Mouse (Mus musculus) gonadal fat pad, adult 2 months (tissue): ENCODE measurements around the gene Ifnab. TPM values are rescaled to one million over a fixed set of nuclear protein-coding genes. Genes with fewer than 3 reads are reported as not detected.

Experiments
- DNase-seq: peaks from one replicate; pipeline ENCODE4 v3.0.0-alpha.2; 2012; ENCODE audit warnings: low read depth
- polyA plus RNA-seq: library from polyadenylated mRNA; depleted of rRNA; stranded (reverse); fragments of >200 nt; gene quantifications from 2 replicates; pipeline ENCODE4 v1.2.3, GENCODE M21; 2012; rRNA removed

The Ifnab gene
- not detected in 2 replicates for polyA plus RNA-seq

DNA sequence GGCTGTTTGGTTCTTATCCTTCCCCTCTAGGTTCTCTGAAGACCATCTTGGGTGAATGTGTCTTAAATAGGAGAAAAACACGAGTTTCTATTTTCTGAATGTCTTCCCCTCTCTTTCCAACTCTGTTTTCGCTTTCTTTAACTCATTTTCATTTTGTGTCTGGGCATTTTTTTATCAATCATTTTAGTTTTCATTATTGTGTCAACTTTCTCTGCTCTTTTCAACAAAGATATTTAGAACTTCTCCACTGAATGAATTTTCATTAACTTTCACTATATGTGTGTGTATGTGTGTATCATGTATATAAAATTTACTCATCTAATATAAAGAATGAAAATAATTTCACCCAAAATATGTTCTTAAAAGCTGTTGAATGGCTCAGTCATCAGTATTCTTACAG lies at the start of gene Ifnab:
Gene Ifnab (minus strand): TSS at position 101 of the 400 bp plus-strand sequence.
- DNase-seq, result no peak

GRCm38 (mm10) chr4:88739036-88739435 lies 47.9 kb upstream of the Ifnab start:
- DNase-seq, result no peak

DNA sequence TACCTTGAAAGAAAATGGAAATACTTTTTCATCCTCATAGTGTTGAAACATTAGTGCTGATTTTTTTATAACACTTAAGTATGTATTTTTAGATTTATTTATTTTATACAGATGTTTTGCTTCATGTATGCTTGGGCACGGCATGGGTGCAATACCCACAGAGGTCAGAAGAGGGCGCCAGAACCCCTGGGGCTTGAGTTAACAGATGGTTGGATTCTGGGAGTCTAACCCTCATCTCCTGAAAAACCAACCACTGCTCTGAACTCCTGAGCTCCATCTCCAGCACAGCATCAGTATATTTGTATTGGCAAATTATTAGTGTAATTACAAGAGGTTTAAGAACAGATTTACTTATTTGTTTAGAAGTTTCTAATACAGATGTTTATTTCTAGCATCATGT lies 47.3 kb upstream of the Ifnab start:
- DNase-seq, result no peak

GRCm38 (mm10) chr4:88727324-88727723 lies 36.2 kb upstream of the Ifnab start:
- no peak for DNase-seq

GRCm38 (mm10) chr4:88726727-88727126 lies 35.6 kb upstream of the Ifnab start:
- no peak for DNase-seq

DNA sequence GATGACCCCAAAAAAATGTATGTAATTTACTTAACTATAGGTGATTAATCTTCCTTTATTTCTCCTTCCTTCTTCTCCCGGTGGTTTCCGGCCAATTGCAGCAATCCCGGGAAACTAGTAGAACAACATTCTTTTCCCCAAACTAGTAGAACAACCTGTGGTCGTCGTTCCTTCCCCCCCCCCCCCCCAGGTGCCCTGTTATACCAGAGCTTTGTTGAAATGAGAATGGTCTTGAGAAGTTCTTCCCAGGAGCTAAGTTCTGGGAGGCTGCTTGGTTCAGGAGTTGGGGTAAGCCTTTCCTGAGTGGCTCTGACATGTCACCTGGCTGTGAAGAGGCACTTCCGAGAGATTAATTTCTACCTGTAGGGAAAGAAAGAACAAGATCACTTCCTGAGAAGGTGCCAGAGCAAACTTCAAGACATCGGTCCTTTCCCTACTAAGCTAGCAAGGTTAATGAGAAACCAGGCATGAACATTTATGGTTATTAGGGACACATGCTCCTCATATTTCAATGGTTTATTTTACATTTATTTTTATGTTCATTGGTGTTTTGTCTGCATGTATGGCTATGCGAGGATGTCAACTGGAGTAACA lies 32.4 kb upstream of the Ifnab start:
- DNase-seq, result no peak

DNA sequence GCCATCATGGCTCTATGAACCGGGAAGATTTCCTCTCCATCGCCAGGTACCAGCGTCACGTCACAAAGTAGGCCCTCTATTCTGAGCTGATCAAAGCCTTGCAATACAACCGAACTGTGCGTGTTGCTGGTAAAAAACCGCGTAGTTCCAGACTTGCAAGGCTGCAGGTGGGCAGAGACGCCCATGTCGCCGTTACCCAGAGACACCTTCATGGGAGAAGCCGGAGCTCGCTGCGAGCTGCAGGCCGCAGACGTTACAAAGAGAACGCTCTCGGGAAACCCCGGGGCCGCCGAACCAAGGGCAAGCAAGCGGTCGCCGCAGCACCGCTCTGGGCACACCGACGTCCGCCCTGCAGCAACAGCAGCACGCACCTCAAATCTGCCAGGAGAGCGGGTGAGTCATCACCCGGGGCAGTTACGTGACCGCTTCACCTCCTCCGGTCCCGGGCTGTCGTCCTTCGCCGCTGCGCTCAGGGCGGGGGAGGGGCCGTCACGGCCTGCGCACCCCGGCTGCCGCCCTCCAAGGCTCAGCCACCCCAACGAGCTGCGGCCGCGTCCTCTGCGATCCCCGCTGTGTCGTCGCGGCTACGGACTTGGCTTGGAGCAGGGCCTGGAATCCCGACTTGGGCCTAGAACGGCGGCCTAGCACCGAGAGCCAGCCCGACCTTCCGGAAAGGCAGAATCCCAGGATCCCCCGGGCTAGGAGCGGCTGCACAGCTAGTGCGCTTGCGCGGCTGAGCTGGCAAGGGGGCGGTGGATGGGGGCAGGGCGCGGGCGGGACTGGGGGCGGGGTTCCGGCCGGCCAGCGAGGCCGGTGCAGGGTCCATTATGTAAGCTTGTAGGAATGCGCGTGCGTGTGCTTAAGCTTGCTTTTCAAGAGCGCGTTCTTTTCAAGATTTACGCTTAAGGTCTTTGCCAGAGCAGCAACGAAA lies 30.9 kb upstream of the Ifnab start, which contains the start of the genes Gm26566 and Klhl9:
Gene Gm26566 (plus strand): TSS at position 15 of the 931 bp plus-strand sequence.
Gene Klhl9 (minus strand): TSS at position 675 of the 931 bp plus-strand sequence.
- DNase-seq, result no peak

- DNase-seq, result no peak
Measured at GRCm38 (mm10) chr4:88718715-88719114, 27.6 kb upstream of the Ifnab start.

DNA sequence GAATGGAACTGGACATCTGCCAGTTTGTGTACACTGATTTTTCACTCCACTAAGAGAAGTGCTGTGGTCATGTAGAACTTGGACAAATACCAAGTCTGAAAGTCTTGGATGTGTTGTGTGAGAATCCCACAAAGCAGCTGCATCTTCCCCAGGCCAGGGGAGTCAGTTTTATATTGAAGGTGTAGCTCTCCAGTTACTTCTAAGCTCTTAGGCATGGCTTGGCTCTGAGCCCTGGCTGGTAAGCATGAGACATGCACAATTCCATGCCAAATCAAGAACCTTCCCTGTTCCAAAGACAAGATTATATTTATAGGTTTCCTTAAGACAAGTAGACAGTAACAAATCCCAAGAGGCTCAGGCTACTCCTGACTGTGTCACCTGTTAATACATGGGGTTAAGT lies 23.9 kb upstream of the Ifnab start:
- DNase-seq, result no peak

DNA sequence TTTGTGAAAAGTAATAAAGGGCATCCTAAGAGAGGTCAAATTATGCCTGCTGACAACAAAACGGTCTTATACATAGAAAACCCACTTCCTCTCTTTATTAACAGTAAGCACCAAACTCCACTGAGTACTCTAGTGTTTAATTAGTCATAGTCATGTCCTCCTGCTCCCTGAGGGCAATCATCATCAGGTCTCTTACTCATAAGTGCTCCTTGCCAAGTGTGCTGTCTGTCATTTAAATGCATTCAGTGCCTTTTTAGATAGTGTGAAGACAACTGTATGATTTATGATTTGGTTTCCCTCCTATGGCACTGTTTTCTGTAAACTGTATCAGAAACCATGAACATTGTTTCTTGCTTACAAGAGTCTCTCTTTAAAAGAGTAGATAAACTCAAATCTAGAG lies 23.1 kb upstream of the Ifnab start:
- DNase-seq, result no peak

DNA sequence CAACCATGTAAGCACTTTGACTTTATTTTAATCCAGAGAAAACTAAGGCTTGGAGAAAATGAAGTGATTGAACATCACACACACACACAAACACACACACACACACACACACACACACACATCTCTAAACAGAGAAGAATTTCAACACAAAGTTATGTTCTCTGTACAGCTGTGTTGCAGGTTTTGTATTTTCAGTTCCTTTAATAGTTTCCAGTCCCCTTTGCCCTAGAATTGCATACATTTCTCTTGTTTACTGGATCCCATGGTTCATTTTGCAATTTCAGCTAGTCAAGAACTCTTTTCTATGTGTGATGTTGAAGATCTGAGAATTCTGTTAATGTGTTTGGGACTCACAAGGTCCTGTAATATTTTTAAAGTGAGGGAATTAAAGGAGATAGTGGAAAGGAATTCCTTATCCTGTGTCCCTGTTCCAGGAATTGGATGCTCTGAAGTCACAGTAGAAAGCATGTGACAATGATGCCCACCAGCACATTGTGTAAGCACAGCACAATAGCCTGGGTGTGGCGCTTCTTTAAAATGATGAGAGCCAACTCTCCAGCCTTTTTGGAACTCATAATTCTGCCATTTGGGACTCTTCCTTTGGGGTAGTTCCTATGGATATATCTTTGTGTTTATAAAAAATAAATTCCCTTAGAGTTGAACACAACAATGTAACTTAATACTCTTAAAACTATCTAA lies 16.1 kb upstream of the Ifnab start:
- DNase-seq, result no peak

DNA sequence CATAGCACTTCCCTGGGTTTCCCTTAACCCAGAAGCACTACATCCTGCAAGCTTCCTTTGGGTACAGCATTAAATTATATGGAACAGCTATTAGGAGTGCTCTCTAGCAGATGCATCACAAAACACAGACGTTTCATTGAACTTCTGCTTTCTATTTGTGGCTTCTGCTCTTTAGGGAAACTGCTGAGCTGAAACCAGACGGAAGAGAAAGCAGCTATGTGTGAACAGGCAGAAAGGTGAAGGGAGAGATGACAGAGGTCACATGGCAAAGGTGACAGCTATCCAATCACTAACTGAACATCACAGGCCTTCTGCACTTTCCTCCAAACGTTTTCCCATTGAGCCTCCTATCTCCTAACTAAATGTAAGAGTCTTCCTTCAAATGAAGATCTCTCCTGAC lies 14.8 kb upstream of the Ifnab start:
- DNase-seq, result no peak

DNA sequence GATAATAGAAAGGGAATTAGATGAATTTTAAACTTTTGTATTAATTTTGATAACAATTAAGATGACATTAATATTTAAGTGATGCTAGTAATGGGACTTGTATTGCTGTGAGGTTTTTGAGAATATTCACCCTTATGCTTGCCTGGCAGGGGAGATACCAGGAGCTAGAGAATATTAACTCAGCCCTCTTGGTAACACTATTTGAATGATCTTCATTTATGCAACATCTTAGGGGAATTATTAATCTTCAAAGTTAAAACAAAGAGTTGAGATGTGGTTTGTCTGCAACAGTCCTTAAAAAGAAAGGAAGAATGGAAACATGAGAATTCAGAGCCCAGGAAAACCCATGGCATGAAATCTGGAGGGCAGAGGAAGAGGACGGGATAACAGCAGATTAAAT lies 8.1 kb upstream of the Ifnab start:
- no peak for DNase-seq

DNA sequence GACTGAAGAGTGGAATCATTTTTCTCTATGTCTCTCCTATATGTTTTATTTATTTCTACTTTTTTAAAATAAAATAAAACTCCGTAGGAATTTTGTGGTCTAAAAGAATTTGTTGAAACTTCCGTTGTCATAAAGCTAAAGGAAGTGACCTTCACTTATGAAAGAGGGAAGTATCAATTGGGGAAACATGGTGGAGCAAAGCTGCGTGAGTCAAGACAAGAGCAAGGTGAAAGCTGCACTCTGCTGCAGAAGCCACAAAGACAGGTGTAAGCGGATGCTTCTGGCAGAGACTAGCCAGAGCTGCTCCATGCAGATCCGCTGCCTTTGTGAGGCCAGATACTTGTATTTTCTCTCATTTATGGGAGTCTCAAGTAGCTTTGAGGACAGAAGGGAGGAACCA lies 7.6 kb upstream of the Ifnab start:
- DNase-seq, result no peak

GRCm38 (mm10) chr4:88697753-88698152 lies 6.6 kb upstream of the Ifnab start:
- no peak for DNase-seq

- DNase-seq, result no peak
Measured at GRCm38 (mm10) chr4:88697108-88697507, 5.9 kb upstream of the Ifnab start.

- DNase-seq, result no peak
Measured at GRCm38 (mm10) chr4:88696237-88696884, 5.2 kb upstream of the Ifnab start.

DNA sequence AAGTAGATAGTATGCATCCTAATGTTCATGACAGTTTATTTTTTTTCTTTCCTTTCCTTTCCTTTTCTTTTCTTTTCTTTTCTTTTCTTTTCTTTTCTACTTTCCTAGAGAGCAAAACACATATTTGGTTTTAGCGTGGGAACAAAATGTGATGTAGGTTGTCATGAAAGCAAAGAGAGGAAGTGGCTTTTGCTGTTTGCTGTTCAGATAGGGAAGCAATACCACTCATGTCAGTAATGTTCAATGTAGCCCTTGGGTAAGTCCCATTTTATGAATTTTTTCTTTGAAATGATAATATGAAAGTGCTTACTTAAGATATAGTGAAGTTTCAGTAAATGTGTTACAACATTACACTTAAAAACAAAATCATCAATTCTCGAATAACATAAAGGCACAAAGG lies 2.2 kb upstream of the Ifnab start:
- DNase-seq, result no peak

DNA sequence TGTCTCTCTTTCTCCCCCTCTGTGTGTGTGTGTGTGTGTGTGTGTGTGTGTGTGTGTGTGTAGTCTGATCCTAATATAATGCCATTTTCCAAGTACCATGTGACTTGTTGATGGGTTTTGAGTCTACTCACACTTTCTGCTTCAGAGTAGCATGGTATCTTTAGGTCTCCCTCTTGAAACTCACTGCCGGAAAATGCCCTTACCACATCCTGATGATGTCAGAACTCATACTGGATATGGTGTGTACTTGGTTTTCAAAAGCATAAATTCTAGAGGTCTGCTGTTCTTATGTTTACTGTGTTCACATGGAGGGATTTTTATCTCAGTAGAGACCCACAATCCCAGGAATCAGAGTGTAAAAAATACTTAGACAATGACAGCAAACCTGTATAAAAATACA lies 1.4 kb upstream of the Ifnab start:
- no peak for DNase-seq

DNA sequence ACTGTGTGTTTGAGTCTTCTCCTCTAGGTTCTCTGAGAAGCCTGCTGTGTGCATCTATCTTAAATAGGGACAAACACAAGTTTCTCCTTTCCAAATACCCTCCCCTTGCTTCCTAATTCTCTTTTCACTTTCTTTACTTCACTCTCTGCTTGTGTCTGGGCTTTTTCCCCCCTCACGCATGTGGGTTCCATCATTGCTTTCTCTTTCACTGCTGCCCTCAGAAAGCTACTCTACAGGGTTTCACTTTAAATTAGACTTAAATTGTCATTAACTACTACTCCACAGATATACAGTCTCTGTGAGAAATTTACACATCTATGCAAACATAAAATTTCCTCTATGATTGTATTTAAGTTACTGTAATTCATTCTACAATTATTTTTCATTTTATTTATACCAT lies 7.3 kb downstream of the Ifnab start, which contains the start of gene Ifna2:
Gene Ifna2 (minus strand): TSS at position 101 of the 400 bp plus-strand sequence.
- no peak for DNase-seq

DNA sequence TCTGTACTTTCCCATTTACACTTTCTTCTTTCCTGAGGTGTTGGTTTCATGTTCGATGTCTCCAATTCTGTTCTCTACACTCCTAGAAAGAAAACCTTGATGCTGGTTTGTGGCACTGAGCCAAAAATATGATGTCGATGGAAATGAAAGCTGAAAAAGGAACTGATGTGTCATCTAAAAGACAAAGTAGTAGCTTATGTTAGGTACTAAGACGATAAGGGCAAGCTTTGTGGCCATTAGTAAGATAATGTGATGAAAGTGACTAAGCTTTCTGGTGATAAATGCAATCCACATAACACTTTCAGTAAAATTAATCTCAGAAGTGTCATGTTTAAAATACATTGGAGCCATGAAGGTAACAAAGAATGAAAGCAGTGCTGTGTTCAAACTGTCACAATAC lies 9.8 kb downstream of the Ifnab start:
- no peak for DNase-seq

DNA sequence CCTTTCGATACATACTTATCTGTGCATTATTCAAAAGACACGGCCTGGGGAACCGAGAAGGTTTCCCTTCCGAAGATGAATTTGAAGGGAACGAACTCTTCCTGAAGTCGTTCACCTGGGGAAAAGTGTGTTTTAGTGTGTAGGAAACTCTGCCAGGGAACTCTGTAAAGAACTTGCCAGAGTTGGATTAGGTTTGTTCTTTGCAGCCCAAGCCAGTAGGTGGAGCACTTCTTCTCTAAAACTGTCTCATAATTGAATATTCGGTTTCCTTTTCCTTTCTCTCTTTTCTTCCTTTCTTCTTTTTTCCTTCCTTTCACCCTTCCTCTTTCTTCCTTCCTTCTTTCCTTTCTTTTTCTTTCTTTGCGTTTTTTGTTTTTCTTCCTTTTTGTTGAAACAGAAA lies 10.8 kb downstream of the Ifnab start:
- DNase-seq, result no peak
